Mouse (Mus musculus) cerebellum, adult (tissue): ENCODE results near the gene Rph3al.

Source experiments
- ATAC-seq: cut with Nextera tagmentation; 2 replicates; pipeline ENCODE4 v1.9.2; 2017; ENCODE audit warnings: mild to moderate bottlenecking, moderate library complexity, mixed read lengths; ENCODE audit not compliant: insufficient number of reproducible peaks, low FRiP score, low TSS enrichment

The Rph3al gene

DNA sequence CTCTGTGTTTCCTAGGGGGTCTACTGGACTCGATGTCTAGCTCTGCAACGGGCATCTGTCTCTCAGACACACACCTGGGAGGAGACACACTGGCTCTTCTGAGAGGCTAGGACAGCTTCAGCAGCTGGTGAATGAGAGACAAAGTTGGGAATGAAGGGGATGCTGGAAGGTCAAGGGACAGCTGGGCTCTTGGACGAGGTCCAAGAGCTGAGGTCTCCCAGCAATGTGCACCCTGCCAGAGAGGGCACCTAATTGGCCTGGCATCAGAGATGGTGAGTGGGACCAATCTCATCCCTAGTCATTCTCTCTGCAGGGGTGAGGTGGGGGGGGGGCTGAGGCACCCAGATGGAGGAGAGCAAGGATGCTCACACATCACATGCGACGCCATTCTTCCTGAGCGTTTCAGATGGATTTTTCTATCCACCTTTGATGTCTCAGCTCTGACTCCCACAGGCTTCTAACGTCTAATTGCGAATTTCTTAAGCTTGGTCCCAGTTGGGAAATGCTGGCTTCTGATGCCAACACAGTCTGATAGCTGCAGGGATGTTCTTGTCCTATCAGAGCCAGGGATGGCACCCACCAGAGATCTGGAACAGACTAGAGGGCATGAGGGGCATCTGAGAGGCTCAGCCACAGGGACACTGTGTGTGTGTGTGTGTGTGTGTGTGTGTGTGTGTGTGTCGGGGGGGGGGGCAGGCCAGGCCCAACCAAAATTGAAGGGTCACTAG is 28.4 kb downstream of the Rph3al start:
- ATAC-seq = no peak

DNA sequence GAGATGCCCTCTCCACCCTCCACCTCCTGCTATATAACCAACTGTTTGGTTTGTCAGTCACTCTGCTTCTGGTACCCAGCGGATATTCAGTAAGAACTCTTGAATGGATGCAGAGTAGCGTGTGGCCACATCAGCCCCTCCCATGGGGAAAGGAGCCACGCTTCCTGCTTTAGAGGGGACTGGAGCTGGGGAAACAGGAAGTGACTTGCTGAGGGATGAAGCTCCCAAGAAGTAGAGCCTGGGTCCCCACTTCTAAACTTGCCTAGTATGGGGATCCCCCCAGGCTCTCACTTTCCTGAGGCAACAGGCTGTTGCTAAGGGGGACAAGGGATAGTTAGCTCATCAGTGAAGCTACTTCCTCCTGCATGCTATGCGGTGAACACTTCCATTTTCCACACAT is 30.8 kb downstream of the Rph3al start:
- no peak for ATAC-seq

DNA sequence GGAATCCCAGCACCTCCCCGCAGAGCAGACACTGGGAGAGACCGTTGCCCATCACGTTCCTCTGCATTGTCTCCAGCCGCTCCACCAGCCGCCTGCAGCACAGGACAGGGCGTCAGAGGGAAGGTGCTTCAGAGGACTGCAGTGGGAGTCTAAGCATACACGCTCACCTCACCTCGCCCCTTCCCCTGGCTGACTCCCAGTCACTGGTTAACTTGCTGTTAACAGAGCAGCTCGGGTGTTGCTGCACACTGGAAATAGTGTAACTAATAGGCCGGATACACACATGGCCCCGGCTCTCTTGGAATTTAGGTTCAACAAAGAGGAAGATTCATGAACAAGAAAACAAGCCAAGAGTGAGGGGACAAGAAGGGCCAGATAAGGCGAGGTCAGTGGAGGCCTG is 31.7 kb downstream of the Rph3al start:
- no peak for ATAC-seq

DNA sequence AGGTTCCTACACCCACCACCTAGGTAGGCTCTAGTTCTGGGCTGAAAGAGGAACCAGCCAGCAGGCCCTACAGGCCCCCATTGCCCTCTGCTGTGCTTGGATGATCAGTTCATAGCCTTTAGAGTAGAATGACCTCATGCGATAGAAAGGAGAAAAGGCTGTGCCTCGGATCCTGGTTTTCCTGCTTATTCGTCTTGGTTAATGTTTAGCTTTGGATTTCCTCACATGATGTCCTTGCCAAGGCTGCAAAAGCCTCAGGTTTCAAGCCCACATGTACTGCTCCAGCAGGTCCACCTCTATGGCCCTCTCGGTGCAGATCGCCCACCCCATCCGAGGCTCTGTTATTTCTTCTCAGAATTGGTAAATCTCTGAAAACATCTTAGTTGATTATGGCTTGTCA is 33.2 kb downstream of the Rph3al start:
- ATAC-seq = no peak

DNA sequence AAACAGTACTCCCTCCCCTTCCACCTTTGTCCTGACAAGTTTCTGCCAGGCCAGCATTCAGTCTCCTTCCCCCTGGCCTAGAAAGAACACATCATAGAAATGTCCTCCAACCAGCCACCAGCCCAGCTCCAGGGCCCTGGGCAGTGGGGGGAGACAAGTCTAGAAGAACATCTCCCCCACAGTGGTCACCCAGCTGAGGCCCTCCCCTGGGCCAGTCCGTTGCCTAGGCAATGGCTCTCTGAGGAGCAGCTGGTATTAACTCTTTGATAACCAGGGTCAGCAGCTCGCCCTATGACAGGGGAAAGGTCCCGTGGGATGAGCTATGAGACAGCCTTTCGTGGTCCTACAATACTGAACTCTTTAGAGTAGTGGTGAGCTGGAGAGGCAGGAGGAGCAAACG is 33.7 kb downstream of the Rph3al start:
- no peak for ATAC-seq

DNA sequence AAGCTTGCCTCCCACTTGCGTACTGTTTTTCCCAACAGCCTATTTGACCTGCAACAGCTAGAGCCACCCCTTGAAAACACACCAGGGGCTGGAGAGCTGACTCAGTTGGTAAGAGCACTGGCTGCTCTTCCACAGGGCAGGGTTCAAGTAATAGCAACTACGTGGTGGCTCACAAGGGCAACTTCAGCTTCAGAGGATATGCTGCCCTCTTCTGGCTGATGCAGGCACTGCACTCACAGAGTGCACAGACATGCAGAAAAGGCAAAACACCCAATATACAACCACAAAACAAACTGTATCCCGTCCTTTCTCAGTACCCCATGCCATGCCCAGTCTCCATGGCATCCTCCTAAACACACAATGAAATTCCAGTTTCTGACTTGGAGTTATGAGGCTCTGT is 34.7 kb downstream of the Rph3al start:
- no peak for ATAC-seq

DNA sequence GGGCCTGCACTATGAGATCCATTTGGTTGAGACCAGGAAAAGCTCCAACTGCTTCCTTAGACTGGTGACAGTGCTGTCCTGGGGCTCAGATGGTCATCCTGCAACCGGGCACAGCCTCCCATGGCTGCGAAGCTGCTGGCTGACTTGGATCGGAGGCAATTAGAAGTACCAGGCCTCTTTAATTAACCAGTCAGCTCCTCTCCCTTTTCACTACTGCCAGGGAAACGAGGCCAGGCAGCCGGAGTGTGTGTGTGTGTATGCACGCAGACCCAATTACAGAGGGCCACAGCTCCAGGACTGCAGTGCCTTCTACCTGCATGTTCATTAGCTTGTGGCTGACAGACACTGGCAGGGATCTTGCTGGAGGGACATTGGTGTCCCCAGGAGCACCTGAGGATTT is 36.9 kb downstream of the Rph3al start:
- ATAC-seq = no peak

DNA sequence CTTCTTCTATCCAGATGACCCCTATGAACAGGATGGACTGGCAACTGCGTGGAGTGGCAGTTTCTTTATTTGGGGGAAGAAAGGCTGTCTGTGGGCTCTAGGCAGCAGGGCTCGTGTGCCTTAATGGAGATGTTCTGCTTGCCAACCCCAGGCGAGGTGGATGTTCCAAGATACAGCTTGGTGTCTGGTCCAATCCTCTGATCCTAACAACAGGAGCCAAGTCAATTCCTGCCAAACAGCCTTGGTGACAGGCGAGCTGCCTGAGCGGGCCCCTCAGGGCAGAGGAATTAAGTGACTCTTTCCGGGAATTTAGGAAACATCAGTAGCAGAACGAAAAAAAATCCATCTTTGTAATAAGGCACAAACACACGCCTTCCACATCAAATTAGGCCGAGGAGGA is 38.6 kb downstream of the Rph3al start:
- ATAC-seq = no peak

DNA sequence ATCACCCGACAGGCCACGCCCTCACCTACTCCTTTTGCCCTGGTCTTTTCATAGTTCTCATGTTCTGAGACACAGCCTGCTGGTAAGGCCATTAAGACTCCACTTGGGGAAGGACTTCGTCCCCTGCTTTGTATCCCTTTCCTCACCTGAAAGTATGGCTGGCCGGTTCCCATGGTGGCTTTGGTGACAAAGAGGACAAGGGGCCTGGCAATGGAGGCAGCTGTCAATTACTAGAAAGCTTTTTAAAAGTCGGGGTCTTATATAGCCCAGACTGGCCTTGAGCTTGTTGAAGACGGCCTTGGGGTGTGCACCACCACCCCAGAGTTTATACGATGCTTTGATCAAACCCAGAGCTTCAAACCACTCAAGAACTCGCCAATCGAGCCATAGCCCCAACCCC is 39.7 kb downstream of the Rph3al start:
- no peak for ATAC-seq

DNA sequence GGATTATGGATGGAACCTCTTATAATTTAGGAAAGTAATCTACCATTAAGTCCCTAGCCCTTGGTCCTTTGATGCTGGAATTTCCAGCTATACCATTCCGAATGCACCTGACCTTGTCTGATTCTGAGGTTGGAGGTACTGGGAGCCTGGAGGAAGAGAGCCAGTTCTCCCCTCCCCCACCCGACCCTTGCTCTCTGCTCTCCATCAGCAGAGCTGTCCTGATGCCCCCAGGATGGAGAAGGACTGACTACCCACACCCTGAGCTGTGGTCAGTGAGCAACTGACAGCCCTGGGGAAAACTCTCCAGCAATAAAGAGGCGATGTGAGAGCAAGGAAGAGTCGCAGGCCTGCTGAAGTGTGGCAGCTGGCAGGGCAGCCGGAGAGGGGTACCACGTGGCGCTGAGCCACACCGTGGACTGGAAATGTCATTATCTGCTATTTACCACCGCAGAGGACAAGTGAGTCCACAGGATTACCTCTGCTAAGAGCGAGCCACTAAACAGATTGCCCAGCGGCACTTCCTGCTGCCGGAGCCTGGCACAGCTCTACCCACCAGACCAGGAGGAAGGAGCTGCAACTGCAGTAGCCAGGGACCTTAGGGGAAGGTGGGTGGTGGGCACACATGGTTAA is 43.3 kb downstream of the Rph3al start:
- no peak for ATAC-seq

DNA sequence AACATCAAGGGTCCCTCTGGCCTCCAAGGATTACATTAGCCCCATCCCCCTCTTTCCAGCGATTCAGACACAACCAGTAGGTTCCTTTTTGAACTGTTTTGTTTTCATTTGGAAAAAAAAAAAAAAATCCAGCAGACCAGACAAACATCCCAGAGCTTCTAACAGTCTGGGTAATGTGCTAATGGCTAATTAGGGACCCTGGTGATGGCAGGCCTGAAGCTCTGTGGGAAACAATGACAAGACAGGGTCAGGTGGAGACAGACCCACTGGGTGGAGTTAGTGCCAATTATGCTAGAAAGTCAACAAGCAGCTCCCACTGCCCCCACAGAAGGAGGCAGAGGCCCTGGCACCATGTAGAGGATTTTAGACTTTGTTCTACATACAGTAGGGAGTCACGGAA is 44.3 kb downstream of the Rph3al start:
- no peak for ATAC-seq

DNA sequence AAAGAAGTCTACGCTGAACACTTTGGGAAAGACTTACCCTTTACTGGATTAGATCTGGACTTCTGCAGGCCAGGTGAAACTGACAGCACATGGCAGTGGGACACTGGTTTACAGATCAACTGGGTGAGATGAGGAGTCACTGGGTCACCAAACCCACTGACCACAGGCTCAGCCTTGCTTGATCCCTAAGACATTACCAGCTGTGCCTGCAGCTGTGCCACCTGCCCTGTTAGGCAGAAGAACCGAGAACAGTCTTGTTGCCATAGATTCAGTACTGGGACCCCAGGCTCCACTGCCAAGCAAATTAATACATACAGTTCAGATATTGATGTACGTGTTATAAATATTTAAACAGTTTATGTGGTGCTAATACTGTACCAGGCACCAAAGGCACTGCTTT is 50.9 kb downstream of the Rph3al start:
- no peak for ATAC-seq

DNA sequence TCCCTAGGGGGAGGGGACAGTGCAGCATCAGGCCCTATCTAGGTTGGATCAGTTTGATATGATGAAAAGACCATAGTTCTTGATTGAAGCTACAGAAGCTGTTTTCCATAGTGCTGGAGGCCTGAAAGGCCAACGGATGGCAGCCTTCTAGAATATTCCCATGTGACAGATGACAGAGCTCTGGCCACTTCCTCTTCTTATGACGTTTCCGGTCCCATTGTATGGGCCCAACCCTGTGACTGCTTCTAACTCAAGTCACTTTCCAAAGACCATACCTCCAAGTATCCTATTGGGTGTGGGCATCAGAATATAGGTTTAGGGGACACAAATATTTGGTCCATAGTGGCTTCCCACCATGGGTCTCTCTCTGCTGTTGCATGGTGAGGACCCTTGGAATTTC is 57.0 kb downstream of the Rph3al start:
- no peak for ATAC-seq

DNA sequence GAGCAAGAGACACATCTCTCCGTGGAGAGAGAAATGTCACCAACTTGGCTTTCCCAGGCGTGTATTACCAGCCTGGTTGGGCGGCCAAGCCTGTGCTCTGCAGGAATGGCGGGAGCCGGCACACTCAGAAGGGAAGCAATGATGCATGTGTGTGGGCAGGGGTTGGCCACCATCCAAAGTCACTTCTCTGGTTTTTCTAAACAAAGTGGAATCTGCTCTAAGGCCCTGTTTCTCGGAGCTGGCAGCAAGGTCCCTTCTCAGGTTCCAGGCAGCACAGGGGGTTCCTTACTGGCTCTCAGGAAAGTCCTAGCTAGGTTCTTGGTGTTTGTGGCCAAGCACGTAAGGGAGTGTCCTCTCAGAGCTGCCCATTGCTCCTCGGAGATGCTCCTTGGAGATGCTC is 58.2 kb downstream of the Rph3al start:
- ATAC-seq = peak; percentile 66; the same call in 1 of the 2 replicates

DNA sequence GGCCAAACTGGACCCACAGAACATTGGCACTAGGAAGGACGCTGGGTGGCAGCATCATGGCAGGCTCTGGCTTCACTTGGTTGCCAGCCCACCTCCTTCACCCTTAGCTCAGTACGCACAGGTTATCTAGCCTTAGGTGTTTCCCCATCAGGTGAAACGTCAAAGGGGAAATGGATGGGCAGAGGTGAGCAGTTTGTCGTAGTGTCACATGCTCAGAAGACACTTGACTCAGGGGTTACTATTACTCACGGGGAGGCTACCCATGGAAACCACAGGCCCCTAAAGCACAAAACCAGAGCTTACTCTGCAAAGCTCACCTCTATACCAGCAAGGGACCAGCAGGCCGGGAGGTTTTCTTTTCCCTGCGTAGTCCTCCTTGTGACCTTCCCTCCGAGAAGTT is 59.8 kb downstream of the Rph3al start:
- ATAC-seq = no peak

DNA sequence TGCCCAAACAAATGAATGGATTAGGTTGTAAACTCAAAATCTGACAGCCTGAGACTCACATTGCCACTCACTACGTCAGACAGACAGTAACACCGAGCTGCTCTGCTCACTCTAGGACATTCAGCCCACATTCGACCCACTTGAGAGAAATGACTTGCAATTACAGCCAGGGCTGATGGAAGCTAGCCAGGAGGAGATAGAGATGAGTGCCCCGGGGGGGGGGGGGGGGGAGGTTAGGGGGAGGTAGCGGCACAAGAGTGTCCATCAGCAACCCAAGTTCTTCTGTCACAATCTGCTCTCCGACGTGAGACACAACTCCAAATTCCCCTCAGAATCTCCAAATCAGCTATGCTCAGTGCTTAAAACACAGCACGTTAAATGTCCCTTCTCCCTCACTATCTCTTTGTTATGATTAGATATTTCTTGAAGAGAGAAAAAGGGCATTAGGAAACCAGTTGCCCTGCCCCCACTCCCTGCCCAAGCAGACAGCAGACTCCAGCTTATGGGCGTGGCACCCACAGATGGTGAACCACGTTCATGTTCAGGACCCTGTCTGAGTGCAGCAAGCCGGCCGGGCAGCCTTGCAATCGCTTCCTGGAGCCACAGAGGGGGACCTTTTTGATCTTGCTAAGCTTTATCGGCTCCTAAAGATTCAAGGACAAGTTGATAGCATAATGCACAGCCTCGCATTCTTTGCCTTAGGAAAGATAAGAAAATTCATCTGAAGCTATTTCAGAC is 62.0 kb downstream of the Rph3al start:
- ATAC-seq = no peak

DNA sequence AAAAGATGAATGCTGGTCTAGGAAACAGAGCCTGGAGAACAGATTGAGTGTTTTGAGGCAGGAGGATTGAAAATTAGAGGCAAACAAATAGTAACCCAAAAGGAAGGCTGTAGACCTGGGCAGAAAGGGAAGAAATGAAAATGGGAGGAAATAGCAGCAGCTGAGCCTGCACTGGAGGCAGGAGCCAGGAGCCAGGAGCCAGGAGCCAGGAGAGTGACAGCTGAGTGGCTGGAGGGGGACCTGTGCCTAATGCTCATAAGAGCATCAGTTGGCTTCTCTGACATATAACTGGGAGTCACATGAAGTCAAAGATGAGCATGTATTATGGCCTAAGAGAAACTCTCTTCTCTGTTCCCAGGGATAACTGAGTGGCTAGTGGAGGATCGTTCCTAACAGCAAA is 66.5 kb downstream of the Rph3al start:
- ATAC-seq = peak; percentile 56; the same call in 1 of the 2 replicates

DNA sequence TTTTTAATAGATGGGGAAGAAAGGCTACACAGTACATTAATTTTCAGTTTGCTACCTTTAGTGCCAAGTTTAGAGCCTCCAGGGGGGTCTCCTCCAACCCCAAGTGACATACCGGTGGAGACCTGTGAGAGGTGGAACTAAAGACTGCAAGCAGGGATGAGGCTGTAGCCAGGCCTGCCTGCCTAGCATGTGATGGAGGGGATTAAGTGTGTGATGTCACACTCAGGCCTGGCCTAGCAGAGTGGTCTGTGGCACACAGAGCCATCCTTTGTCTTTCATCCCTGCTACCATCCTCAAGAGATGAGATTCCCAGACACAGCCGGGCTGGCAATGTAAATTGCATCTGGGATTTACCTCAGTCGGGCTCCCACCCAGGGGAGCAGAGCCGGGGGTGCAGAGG is 67.3 kb downstream of the Rph3al start:
- ATAC-seq = no peak

DNA sequence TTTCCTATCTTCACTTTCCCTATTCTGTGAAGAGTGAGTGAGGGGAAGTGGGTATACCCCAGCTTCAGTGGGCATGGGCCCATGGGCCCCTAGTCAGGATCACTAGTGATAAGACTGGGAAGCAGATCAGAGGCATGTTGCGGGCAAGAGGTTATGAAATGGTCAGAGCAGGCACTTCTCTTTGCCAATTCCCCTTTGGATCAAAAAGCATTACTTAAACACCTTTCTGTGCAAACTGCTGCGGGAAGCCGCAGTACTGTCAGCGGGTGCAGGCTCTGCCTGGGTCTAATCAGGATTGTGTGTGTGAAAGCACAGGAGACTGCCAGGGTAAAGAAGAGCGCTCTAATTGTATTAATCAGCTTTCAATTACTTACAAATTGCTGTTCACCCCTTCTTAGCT is 67.8 kb downstream of the Rph3al start:
- no peak for ATAC-seq

DNA sequence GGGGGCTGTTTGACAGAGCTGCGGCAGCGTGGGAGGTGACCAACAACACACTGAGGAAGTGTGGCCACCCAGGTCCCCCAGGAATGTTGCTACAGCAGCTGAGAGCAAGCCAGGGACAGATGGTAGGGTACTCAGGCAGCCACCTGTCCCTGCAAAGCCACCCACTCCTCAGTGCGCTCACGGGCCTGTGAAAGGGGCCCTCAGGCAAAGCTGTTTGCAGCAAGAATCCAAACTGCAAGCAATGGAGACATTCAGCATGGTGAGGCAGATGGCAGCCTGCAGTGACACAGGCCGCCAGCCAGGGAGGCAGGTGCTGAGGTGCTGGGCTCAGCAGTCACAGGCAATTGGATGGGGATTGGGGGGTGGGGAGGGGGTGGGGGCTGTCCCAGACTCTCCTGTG is 68.3 kb downstream of the Rph3al start:
- ATAC-seq = peak; percentile 71

DNA sequence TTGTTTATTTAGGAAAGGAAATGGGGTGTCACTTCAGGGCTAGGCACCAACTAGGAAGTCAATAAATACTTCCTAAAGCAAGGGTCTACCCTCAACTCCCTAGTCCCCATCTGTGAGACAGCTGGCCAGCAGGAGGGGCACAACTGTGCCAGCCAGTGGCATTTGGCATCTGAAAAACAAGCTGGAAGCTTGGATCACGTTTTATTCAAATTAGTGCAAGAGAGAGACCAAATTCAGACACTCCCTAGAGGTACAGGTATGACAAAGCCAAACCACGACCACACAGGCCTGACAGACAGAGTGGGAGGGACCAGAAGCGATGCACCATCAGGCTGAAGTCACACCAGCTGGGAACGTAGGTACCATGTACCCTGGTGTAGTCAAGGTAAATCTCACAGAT is 71.4 kb downstream of the Rph3al start:
- no peak for ATAC-seq

DNA sequence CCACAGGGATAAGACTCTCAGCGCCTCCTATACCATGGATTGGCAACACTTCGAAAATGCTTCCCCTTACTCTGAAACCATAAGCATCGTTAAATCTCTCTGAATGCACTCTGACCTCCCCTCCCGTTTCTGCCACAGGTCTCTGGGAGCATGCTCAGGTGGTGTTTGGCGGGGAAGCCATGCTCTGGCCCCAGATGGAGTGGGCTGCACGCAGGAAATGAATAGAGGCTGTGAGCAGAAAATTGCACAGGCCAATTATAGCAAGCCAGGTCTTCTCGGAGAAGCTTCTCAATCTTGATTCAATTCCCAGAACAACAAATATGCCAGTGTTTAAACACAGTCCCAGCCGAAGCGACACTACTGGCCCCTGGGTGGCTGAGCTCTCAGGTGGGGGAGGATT is 72.4 kb downstream of the Rph3al start:
- no peak for ATAC-seq
